Mouse (Mus musculus) v-Abl transformed pro-B cells (cell line): ENCODE measurements around the gene Sf3a1.

Source experiments
- in situ Hi-C, 2 experiments: fragments of 400-800 bp; cut with MboI; formaldehyde crosslinking; loops; one replicate each; pipeline ENCODE4 v1.15.1; 2025; ENCODE audit not compliant: unreplicated experiment in 2 of 2

Gene Sf3a1

GRCm38 (mm10) chr11:4134986-4135935 lies 24.9 kb upstream of the Sf3a1 start, which contains the start of gene Rnf215:
Rnf215 (plus strand) TSS chr11:4135202.
- in situ Hi-C loops = loop anchor here (5.0 to 10.0 kb wide), 5 partner anchors 82 to 320 kb away; partner anchors contain the start of genes Castor1 (in 2 of the 2) and Lif (in 2 of the 2)

GRCm38 (mm10) chr11:4138964-4139363 lies 21.2 kb upstream of the Sf3a1 start:
- in situ Hi-C loops = loop anchor here in 1 of 2 experiments (5.0 to 10.0 kb wide), 3 partner anchors 78 to 316 kb away; partner anchors contain the start of gene Castor1

- in situ Hi-C loops = no loop called here
Observed at GRCm38 (mm10) chr11:4141505-4141904, 18.6 kb upstream of the Sf3a1 start.

- in situ Hi-C loops = no loop called here
Observed at GRCm38 (mm10) chr11:4142352-4142751, 17.8 kb upstream of the Sf3a1 start.

- in situ Hi-C loops = no loop called here
Observed at GRCm38 (mm10) chr11:4143281-4144062, 16.7 kb upstream of the Sf3a1 start.

GRCm38 (mm10) chr11:4146381-4146780 lies 13.8 kb upstream of the Sf3a1 start:
- in situ Hi-C loops = no loop called here

- in situ Hi-C loops = no loop called here
Observed at GRCm38 (mm10) chr11:4147098-4147497, 13.1 kb upstream of the Sf3a1 start.

GRCm38 (mm10) chr11:4148120-4148519 lies 12.0 kb upstream of the Sf3a1 start:
- in situ Hi-C loops = no loop called here

- in situ Hi-C loops = no loop called here
Observed at GRCm38 (mm10) chr11:4148536-4149156, 11.5 kb upstream of the Sf3a1 start.

- in situ Hi-C loops = no loop called here
Observed at GRCm38 (mm10) chr11:4149886-4150285, 10.3 kb upstream of the Sf3a1 start.

- in situ Hi-C loops = no loop called here
Observed at GRCm38 (mm10) chr11:4153694-4154093, 6.5 kb upstream of the Sf3a1 start.

- in situ Hi-C loops = no loop called here
Observed at GRCm38 (mm10) chr11:4155641-4156040, 4.5 kb upstream of the Sf3a1 start.

- in situ Hi-C loops = no loop called here
Observed at GRCm38 (mm10) chr11:4158676-4159075, 1.5 kb upstream of the Sf3a1 start.

- in situ Hi-C loops = no loop called here
Observed at GRCm38 (mm10) chr11:4160758-4161480, 769 bp downstream of the Sf3a1 start.

GRCm38 (mm10) chr11:4164701-4165100 lies 4.6 kb downstream of the Sf3a1 start:
- in situ Hi-C loops = no loop called here

- in situ Hi-C loops = no loop called here
Observed at GRCm38 (mm10) chr11:4166467-4167090, 6.4 kb downstream of the Sf3a1 start.

- in situ Hi-C loops = no loop called here
Observed at GRCm38 (mm10) chr11:4174586-4174985, 14.4 kb downstream of the Sf3a1 start.

GRCm38 (mm10) chr11:4177716-4178115 lies 17.6 kb downstream of the Sf3a1 start:
- in situ Hi-C loops = no loop called here

- in situ Hi-C loops = no loop called here
Observed at GRCm38 (mm10) chr11:4182061-4182460, 21.9 kb downstream of the Sf3a1 start.

GRCm38 (mm10) chr11:4183511-4183910 lies 23.4 kb downstream of the Sf3a1 start:
- in situ Hi-C loops = no loop called here
